Mouse (Mus musculus): ENCODE data around the gene Sec23b.

GRCm38 (mm10) chr2:144544630-144545029, 11.4 kb upstream of the Sec23b start:
- no peak for TF ChIP-seq CTCF (IDR thresholded peaks at IDR 0.05; ENCODE audit: low read depth, low read length)
- no peak for TF ChIP-seq POLR2A (IDR thresholded peaks at IDR 0.05; ENCODE audit: insufficient read depth, low read length)
